Mouse (Mus musculus) heart, embryonic 15.5 days (tissue): ENCODE measurements at regions not wholly inside any gene's neighbourhood (a gene's known extent, or its start where the extent isn't known, plus 50 kb on each side); places are given as distances from the start of the nearest gene placed in this dataset.

Experiments
- ATAC-seq: fragments of 200-750 bp; cut with Nextera tagmentation; replicated peaks from 2 replicates; pipeline ENCODE4 v1.8.0; 2017; ENCODE audit warnings: low read depth, moderate TSS enrichment; ENCODE audit not compliant: insufficient number of reproducible peaks, insufficient read depth, low FRiP score
- H3K27ac ChIP-seq: fragments of 300-500 bp; sonication (generic); 2 replicates; pipeline ENCODE4 v1.5.1; 2015; ENCODE audit warnings: mild to moderate bottlenecking, inconsistent platforms
- H3K27me3 ChIP-seq: fragments of 300-500 bp; sonication (generic); 2 replicates; pipeline ENCODE4 v1.6.1; 2015; ENCODE audit warnings: inconsistent platforms
- H3K36me3 ChIP-seq: fragments of 300-500 bp; sonication (generic); 2 replicates; pipeline ENCODE4 v1.6.1; 2015; ENCODE audit warnings: mild to moderate bottlenecking, inconsistent platforms
- H3K4me1 ChIP-seq: fragments of 300-500 bp; sonication (generic); replicated peaks from 2 replicates; pipeline ENCODE4 v1.6.1; 2015; ENCODE audit warnings: inconsistent platforms
- H3K4me2 ChIP-seq: fragments of 300-500 bp; sonication (generic); 2 replicates; pipeline ENCODE4 v1.6.1; 2015; ENCODE audit warnings: inconsistent platforms, mild to moderate bottlenecking, moderate library complexity
- H3K4me3 ChIP-seq: fragments of 300-500 bp; sonication (generic); 2 replicates; pipeline ENCODE4 v1.5.1; 2015; ENCODE audit warnings: mild to moderate bottlenecking, inconsistent platforms
- H3K9ac ChIP-seq: fragments of 300-500 bp; sonication (generic); 2 replicates; pipeline ENCODE4 v1.6.1; 2015; ENCODE audit warnings: mild to moderate bottlenecking, inconsistent platforms
- H3K9me3 ChIP-seq: fragments of 300-500 bp; sonication (generic); replicated peaks from 2 replicates; pipeline ENCODE4 v1.6.1; 2016; ENCODE audit warnings: inconsistent platforms
- WGBS: fragments of 180-500 bp; shearing (Covaris S2); methylation state at CpG from one replicate; pipeline ENCODE4 v1.1.7; 2015; ENCODE audit warnings: mixed read lengths; 5-methylcytosine and 5-hydroxymethylcytosine counted together

DNA sequence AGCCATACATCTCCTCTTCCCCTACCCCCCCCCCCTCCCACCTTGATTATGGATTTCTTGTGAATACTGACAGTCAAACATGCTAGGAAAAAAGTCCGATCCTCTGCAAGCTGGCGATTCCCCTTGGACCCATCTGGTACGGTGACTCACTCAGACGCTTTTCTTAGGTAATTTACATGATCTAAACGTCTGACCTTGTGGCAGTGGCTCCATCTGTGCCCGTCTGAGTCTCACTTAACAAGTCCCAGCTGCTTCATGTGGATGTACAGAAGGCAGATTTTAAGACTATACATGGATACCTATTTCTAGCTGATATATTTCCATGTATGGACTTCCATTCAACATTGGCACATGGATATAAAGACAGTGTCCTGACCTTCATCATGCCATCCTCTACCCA is 481.0 kb downstream of the Lipi start:
- no peaks in the 10 kb centered on the region for H3K9me3 ChIP-seq
- 58% methylated on average over 6 of the region's 6 CpGs for WGBS
- no peak overlapping the region for H3K27ac ChIP-seq
- H3K9ac ChIP-seq = no peak overlapping the region
- H3K27me3 ChIP-seq = no peaks in the 10 kb centered on the region
- no peaks in the 10 kb centered on the region for H3K36me3 ChIP-seq
- no peak for ATAC-seq
- H3K4me1 ChIP-seq = no peaks in the 10 kb centered on the region
- no peak overlapping the region for H3K4me2 ChIP-seq
- no peak overlapping the region for H3K4me3 ChIP-seq

DNA sequence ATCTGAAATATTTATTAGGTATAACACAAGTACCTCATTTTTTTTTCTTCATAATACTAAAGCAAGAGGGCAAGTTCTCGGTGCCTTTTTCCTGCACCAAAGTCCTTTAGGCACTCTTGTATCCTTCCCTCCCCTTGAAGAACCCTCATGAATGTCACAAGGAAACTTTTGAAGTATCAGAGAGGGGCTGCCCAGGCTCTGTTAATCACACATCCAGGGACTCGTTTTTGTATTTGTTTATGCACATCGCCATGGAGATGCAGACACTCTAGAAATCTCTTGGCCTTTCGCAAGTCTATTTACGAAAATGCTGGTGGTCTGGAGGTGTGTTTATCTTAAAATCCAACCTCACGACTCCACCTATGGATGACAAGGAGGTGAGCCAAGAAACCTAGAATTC is 492.7 kb downstream of the Lipi start:
- ATAC-seq = no peak
- 0 out of 2 replicates have a peak overlapping the region, but pooled peaks have one; percentile 35 for H3K4me3 ChIP-seq

DNA sequence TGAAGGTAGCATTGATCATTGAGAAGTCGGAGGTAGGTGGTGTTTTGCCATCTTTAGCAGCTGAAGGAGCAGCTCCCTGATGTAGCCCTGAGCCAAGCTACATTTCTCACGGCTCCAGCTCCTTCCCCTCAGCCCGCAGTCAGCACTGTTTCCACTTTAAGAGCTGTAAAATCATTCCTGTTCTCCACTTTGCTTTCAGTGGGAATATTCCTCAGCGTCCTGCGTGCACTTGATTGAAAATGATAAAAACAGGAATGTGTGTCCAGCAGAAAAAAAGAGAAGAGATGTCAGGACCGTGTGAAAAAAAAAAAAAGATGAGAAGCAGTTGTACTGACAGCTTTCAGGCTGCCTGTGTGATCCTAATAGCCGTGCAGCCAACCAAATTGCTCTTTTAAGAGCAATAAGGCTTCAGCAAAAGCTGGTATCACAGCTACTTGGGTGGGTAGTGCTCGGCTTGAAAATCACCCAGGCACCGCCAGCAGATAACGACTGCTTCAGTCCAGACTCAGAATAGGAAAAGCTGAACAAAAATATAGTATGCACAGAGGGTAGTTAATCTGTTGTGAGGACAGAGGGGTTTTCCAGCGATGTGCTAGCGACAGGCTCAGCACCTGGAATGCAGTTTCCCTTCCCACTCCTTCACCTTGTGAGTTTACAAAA is 493.3 kb downstream of the Lipi start:
- H3K27ac ChIP-seq = no peak overlapping the region
- peak overlapping the region; percentile 45 for H3K4me2 ChIP-seq
- H3K4me3 ChIP-seq = peak overlapping the region; percentile 35
- no peaks in the 10 kb centered on the region for H3K36me3 ChIP-seq
- 14% methylated on average over 12 of the region's 12 CpGs for WGBS
- no peaks in the 10 kb centered on the region; the same call in 1 of the 2 replicates for H3K4me1 ChIP-seq
- no peak for ATAC-seq
- H3K9me3 ChIP-seq = no peaks in the 10 kb centered on the region
- no peak overlapping the region for H3K9ac ChIP-seq
- H3K27me3 ChIP-seq = no peaks in the 10 kb centered on the region

More for the DNA sequence above, 492.7 kb downstream of the Lipi start:
- no peaks in the 10 kb centered on the region for H3K36me3 ChIP-seq
- H3K4me1 ChIP-seq = no peaks in the 10 kb centered on the region; the same call in 1 of the 2 replicates
- no peak overlapping the region for H3K27ac ChIP-seq
- H3K4me2 ChIP-seq = peak overlapping the region; percentile 45
- no peaks in the 10 kb centered on the region for H3K9me3 ChIP-seq
- WGBS = 47% methylated on average over 6 of the region's 6 CpGs
- H3K27me3 ChIP-seq = no peaks in the 10 kb centered on the region
- H3K9ac ChIP-seq = no peak overlapping the region

DNA sequence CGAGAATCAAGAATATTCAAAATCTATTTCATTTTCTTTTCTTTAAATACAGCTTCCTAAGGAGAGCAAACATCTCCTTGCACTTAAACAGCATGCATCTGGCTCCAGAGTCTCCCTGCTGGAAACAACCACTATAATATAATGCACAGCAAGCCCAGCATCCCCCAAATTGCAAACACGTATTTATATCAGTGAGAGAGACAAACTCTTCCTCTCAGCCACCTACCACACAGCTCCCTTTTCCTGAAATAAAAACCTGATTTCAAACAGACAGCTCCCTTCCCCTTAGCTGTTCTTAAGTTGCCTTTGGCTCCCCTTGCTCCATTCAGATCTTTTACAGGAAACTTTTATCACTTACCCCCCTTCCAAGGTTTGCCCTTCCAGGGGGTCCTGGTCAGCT is 493.9 kb downstream of the Lipi start:
- Histone ChIP-seq H3K9me3 (no peaks in the 10 kb centered on the region), H3K36me3 (no peaks in the 10 kb centered on the region), H3K4me2 (peak overlapping the region; percentile 45), H3K27ac (no peak overlapping the region), H3K27me3 (no peaks in the 10 kb centered on the region), H3K9ac (no peak overlapping the region), H3K4me3 (peak overlapping the region; percentile 35; the same call in 1 of the 2 replicates), H3K4me1 (no peaks in the 10 kb centered on the region; the same call in 1 of the 2 replicates)
- ATAC-seq = no peak
- WGBS = 44% methylated on average over 2 of the region's 2 CpGs

DNA sequence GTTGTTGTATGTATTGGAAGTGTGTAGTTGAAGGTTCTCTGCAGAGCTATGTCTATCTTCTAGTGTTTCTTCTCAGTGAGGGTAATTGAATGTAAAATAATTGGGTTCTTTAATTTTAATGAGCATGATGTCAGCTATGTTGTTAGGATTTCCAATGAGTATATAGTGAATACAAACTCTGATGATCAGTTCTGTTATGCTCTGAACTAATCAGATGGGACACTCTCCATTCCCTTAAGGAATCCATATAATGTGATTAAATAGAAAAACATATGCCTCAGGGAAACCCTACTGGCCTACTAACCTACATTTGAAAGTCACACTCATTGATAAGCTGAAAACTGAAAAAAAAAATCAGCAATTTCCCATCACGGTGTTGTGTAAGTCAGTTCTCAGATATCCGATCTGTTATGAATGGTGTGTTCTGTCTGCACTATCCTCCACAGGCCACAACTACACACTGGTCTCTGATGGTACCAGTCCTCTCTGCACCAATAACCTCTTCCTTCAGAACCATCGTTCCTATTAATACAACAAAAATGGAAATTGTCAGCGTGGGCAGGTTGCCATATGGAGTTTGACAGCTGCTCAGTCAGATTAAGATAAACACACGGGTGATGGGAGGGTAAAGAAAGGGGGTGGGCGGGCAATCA is 496.4 kb downstream of the Lipi start:
- no peak overlapping the region for H3K4me2 ChIP-seq

DNA sequence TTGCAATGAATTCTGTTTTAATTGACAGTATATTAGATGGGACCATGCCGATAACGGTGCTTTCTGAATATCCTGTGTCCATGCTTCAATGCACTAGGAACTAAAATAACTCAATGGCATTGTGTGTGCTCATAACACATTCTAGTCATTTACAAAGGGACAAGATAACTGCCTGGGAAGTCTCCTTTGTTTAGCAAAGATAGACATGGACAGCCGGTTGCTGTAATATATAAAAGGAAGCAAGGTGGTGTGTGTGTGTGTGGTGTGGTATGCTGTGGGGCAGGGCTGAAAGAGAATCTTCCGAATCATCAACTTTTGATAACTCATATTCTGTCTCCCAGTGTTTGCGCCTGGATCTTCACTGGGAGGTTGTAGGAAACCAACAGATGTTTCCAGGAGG is 497.2 kb downstream of the Lipi start:
- 84% methylated on average over 5 of the region's 5 CpGs for WGBS
- Histone ChIP-seq H3K4me2 (no peak overlapping the region), H3K36me3 (no peaks in the 10 kb centered on the region), H3K4me1 (no peaks in the 10 kb centered on the region; the same call in 1 of the 2 replicates), H3K27ac (no peak overlapping the region), H3K9me3 (no peaks in the 10 kb centered on the region), H3K4me3 (no peak overlapping the region), H3K27me3 (no peaks in the 10 kb centered on the region), H3K9ac (no peak overlapping the region)
- ATAC-seq = no peak

More for the DNA sequence above, 496.4 kb downstream of the Lipi start:
- 66% methylated on average over 6 of the region's 6 CpGs for WGBS
- Histone ChIP-seq H3K9me3 (no peaks in the 10 kb centered on the region), H3K9ac (no peak overlapping the region), H3K36me3 (no peaks in the 10 kb centered on the region), H3K4me3 (no peak overlapping the region), H3K27ac (no peak overlapping the region), H3K27me3 (no peaks in the 10 kb centered on the region), H3K4me1 (no peaks in the 10 kb centered on the region; the same call in 1 of the 2 replicates)
- no peak for ATAC-seq

DNA sequence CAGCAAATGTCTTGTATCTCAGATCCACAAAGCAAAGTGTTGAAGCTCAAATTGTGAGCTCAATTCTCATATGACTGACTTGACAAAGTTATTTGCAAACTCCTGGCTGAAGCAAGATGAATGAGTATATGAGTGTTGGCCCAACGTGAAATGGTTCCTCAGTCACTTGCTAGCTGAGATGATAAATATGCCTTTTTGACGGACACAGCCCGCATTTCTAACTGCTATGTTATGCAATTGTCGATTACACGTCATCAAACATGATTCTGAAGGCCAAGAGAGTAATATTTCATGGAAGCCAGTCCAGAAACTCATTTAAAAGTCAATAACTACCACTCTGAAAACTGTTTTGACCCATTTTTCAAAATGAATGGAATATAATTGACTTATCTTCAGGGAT is 520.6 kb downstream of the Lipi start:
- H3K27ac ChIP-seq = no peak overlapping the region
- no peaks in the 10 kb centered on the region for H3K36me3 ChIP-seq
- no peak for ATAC-seq
- no peaks in the 10 kb centered on the region for H3K27me3 ChIP-seq
- no peak overlapping the region for H3K4me3 ChIP-seq
- no peaks in the 10 kb centered on the region for H3K4me1 ChIP-seq
- no peak overlapping the region for H3K9ac ChIP-seq
- H3K9me3 ChIP-seq = no peaks in the 10 kb centered on the region
- H3K4me2 ChIP-seq = no peak overlapping the region
- 66% methylated on average over 5 of the region's 5 CpGs for WGBS

DNA sequence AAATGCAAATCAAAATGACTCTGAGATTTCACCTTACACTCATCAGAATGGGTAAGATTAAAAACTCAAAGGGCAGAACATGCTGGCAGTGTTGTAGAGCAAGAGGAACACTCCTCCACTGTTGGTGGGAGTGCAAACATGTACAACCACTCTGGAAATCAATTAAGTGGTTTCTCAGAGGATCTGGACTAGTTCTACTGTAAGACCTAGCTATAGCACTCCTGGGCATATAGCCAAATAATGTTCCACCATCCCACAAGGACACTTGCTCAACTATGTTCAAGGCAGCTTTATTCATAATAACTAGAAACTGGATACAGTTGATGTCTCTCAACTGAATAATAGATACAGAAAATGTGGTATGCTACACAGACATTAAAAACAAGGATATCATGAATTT is 532.9 kb downstream of the Lipi start:
- Histone ChIP-seq H3K36me3 (no peaks in the 10 kb centered on the region), H3K4me2 (no peak overlapping the region), H3K9ac (no peak overlapping the region), H3K9me3 (no peaks in the 10 kb centered on the region), H3K27ac (no peak overlapping the region), H3K27me3 (no peaks in the 10 kb centered on the region), H3K4me3 (no peak overlapping the region), H3K4me1 (no peaks in the 10 kb centered on the region)
- no peak for ATAC-seq

DNA sequence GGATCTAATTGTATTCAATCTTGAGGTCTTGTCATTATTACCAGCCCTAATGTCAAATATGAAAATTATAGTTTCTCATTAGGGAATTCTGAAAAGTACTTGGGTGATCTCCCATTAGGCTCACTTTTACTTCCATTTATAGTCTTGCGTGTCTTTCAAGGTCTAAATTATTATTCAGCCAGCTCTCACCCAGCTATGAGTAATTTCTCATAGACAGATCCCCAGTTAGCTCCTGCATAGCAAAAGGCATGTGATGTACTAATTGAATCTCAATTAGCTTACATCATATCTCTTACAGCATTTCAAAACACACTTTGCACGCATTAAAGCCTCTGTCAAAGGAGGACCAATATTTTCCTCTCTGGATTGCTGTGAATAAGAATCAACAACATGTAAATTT is 539.9 kb downstream of the Lipi start:
- 83% methylated on average over 2 of the region's 2 CpGs for WGBS
- Histone ChIP-seq H3K4me3 (no peak overlapping the region), H3K27me3 (no peaks in the 10 kb centered on the region), H3K36me3 (no peaks in the 10 kb centered on the region), H3K4me1 (no peaks in the 10 kb centered on the region), H3K4me2 (no peak overlapping the region), H3K27ac (no peak overlapping the region), H3K9me3 (no peaks in the 10 kb centered on the region), H3K9ac (no peak overlapping the region)
- no peak for ATAC-seq
